Mouse (Mus musculus): Measurements from ENCODE around the gene Gm21954.

GRCm38 (mm10) chr3:55494348-55494747 lies 22.3 kb upstream of the Gm21954 start:
- TF ChIP-seq USF2 (conservative IDR thresholded peaks at IDR 0.05; ENCODE audit: low read depth, low read length) = no peak
- no peak for TF ChIP-seq MAX (IDR thresholded peaks at IDR 0.05; ENCODE audit: low read length)
- TF ChIP-seq CTCF (conservative IDR thresholded peaks at IDR 0.05 in 1 of 2, IDR thresholded peaks at IDR 0.05 in 1 of 2; ENCODE audit: low read depth in 2 of 2, low read length in 2 of 2) = no peak
- TF ChIP-seq JUND (conservative IDR thresholded peaks at IDR 0.05; ENCODE audit: low read depth, low read length) = no peak
- no peak for TF ChIP-seq SIN3A (IDR thresholded peaks at IDR 0.05; ENCODE audit: low read length)
- no peak for TF ChIP-seq ZNF384 (IDR thresholded peaks at IDR 0.05; ENCODE audit: low read depth, low read length)
- no peak for TF ChIP-seq MAZ (IDR thresholded peaks at IDR 0.05; ENCODE audit: low read depth, low read length)
